Mouse (Mus musculus) ES-Bruce4 (cell line): ENCODE measurements around the gene Pde4d. TPM values are rescaled to one million over a fixed set of nuclear protein-coding genes. Genes with fewer than 3 reads are reported as not detected.

Experiments used
- H3K27ac ChIP-seq: 2 replicates; pipeline ENCODE4 v1.5.1; 2012; ENCODE audit warnings: low read length, inconsistent platforms; ENCODE audit not compliant: insufficient read depth
- H3K27me3 ChIP-seq: 2 replicates; pipeline ENCODE4 v1.6.1; 2012; ENCODE audit warnings: mild to moderate bottlenecking, low read length, inconsistent platforms; ENCODE audit not compliant: control insufficient read depth, poor library complexity, insufficient read depth, severe bottlenecking
- H3K36me3 ChIP-seq: 2 replicates; pipeline ENCODE4 v1.6.1; 2012; ENCODE audit warnings: inconsistent platforms, mild to moderate bottlenecking, low read length, moderate library complexity; ENCODE audit not compliant: control insufficient read depth, poor library complexity, insufficient read depth, severe bottlenecking
- H3K4me1 ChIP-seq: one replicate; pipeline ENCODE4 v1.8.1; 2011; ENCODE audit warnings: low read length; ENCODE audit not compliant: control insufficient read depth, insufficient read depth
- H3K4me3 ChIP-seq: 2 replicates; pipeline ENCODE4 v1.5.1; 2011; ENCODE audit warnings: low read depth, mild to moderate bottlenecking, low read length
- H3K9ac ChIP-seq: 2 replicates; pipeline ENCODE4 v1.6.1; 2012; ENCODE audit warnings: low read depth, mild to moderate bottlenecking, inconsistent platforms; ENCODE audit not compliant: poor library complexity, severe bottlenecking
- H3K9me3 ChIP-seq: replicated peaks from 2 replicates; pipeline ENCODE4 v1.6.1; 2012; ENCODE audit warnings: mild to moderate bottlenecking, low read length, inconsistent platforms; ENCODE audit not compliant: control insufficient read depth, poor library complexity, insufficient read depth, severe bottlenecking
- CTCF ChIP-seq: IDR thresholded peaks from one replicate; pipeline ENCODE4 v1.8.1; 2011; ENCODE audit warnings: low read depth, low read length
- EP300 ChIP-seq: IDR thresholded peaks from 2 replicates; pipeline ENCODE4 v1.6.1; 2011; ENCODE audit warnings: low read depth, low read length; ENCODE audit not compliant: insufficient read depth
- POLR2A ChIP-seq: IDR thresholded peaks from one replicate; pipeline ENCODE4 v1.8.1; 2011; ENCODE audit warnings: low read length; ENCODE audit not compliant: insufficient read depth
- polyA plus RNA-seq: library from polyadenylated mRNA; stranded (reverse); fragments of >200 nt; gene quantifications from 2 replicates; pipeline ENCODE4 v1.2.4, GENCODE M21; 2011; ENCODE audit warnings: low read depth; ENCODE audit not compliant: missing spikeins, insufficient read depth, insufficient read length

Gene Pde4d
- polyA plus RNA-seq, 1 experiment: 5.0 TPM

GRCm38 (mm10) chr13:109506754-109507153 is 1057.0 kb downstream of the Pde4d start:
- TF ChIP-seq POLR2A: no peak
- TF ChIP-seq EP300: no peak
- no peak for TF ChIP-seq CTCF
- H3K27me3 ChIP-seq: no peaks in the 10 kb centered on the region
- H3K4me3 ChIP-seq: no peak overlapping the region
- no peaks in the 10 kb centered on the region for H3K4me1 ChIP-seq
- H3K9me3 ChIP-seq: no peaks in the 10 kb centered on the region
- H3K27ac ChIP-seq: no peak overlapping the region
- H3K36me3 ChIP-seq: no peaks in the 10 kb centered on the region
- H3K9ac ChIP-seq: no peak overlapping the region

DNA sequence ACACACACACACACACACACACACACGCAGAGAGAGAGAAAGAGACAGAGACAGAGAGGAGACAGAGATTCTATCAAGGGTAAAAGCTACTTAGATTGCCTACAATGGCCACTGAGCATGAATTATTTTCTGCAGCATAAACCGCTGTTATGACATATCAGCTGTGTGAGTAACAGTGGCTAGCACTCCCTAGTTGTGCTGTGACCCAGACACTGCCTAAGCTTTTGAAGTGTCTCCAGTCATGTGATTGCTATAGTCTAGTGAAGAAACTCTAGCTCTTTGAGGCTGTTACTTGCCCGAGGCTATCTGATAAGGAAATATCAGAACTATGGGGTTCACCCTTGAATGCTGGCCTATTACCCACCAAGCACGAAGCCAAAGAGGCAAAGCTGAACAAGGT is 1058.7 kb downstream of the Pde4d start:
- Histone ChIP-seq H3K36me3 (no peaks in the 10 kb centered on the region), H3K4me1 (no peaks in the 10 kb centered on the region), H3K4me3 (no peak overlapping the region), H3K27ac (no peak overlapping the region), H3K9ac (no peak overlapping the region), H3K9me3 (no peaks in the 10 kb centered on the region), H3K27me3 (no peaks in the 10 kb centered on the region)
- TF ChIP-seq POLR2A (no peak), EP300 (no peak), CTCF (no peak)

DNA sequence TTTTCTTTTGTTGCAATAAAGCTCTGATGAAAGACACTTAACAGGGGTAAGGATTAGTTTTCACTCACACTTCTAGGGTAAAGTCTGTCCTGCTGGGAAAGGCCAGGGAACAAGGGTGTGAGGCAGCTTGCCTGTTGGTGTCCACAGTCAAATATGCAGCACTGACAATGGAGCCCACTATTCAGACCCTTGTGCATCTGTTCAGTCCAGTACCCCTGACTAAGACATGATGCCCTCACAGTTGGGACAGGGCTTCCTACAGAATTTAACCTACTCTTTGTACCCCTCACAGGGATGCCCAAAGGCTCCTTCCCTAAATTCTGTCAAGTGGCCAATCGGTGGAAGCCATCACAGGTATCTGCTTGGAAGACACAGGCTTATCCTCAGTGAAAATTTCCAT is 1068.4 kb downstream of the Pde4d start:
- H3K27ac ChIP-seq: no peak overlapping the region
- no peaks in the 10 kb centered on the region for H3K27me3 ChIP-seq
- TF ChIP-seq POLR2A: no peak
- TF ChIP-seq CTCF: no peak
- TF ChIP-seq EP300: no peak
- no peaks in the 10 kb centered on the region for H3K4me1 ChIP-seq
- H3K9ac ChIP-seq: no peak overlapping the region
- H3K36me3 ChIP-seq: no peaks in the 10 kb centered on the region
- H3K9me3 ChIP-seq: no peaks in the 10 kb centered on the region
- no peak overlapping the region for H3K4me3 ChIP-seq

DNA sequence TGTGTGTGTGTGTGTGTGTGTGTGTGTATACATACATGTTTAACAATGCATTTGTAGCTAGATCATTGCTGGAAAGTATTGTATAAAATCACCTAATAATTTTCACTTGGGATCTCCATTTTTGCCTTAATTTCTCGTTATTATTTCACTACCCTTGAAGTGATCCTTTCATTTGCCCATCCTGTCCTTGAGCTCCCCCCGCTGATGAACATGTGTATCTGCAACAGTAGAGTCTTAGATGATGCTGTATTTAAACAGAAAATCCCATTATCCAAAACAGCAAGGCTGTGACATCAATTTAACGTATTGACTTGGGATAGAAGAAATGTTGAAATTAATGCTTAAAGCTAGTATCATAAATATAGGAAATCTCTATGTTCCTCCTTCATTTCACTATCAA is 1069.7 kb downstream of the Pde4d start:
- TF ChIP-seq EP300: no peak
- TF ChIP-seq POLR2A: no peak
- TF ChIP-seq CTCF: no peak
- Histone ChIP-seq H3K27me3 (no peaks in the 10 kb centered on the region), H3K36me3 (no peaks in the 10 kb centered on the region), H3K27ac (no peak overlapping the region), H3K4me3 (no peak overlapping the region), H3K9me3 (no peaks in the 10 kb centered on the region), H3K9ac (no peak overlapping the region), H3K4me1 (no peaks in the 10 kb centered on the region)

DNA sequence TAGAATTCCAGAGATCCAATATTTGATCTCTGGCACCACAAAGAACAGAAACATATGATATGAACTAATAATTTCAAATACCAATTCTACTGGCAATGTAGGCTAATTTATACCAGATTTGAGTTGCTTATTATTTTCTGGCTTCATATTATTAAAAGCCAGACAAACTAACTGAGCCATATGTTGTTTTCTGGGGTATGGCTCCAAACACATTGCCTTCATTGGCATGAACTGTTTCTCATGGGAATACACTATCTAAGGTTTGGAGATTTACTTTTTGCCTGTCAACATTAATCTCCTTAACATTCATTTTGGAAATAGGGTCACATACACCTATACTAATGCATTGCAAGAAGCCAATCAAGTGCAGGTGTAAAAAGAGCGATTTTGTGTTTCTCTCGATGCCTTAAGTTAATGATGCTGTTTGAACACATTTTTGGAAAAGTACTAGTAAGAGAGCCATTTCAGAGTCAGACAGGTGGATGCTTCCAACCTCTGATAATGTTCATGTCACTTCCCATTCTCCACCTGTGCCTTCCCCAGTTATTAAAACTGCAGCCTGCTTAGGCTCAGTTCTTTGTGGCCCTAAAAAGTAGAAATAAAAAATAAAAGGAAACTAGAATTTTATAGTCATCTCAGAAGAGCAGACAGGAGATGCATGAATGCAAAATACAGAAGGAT is 1070.4 kb downstream of the Pde4d start:
- TF ChIP-seq CTCF: no peak
- no peak for TF ChIP-seq POLR2A
- no peak for TF ChIP-seq EP300
- H3K9me3 ChIP-seq: no peaks in the 10 kb centered on the region
- no peak overlapping the region for H3K4me3 ChIP-seq
- H3K9ac ChIP-seq: no peak overlapping the region
- no peaks in the 10 kb centered on the region for H3K27me3 ChIP-seq
- H3K4me1 ChIP-seq: no peaks in the 10 kb centered on the region
- no peaks in the 10 kb centered on the region for H3K36me3 ChIP-seq
- H3K27ac ChIP-seq: no peak overlapping the region

DNA sequence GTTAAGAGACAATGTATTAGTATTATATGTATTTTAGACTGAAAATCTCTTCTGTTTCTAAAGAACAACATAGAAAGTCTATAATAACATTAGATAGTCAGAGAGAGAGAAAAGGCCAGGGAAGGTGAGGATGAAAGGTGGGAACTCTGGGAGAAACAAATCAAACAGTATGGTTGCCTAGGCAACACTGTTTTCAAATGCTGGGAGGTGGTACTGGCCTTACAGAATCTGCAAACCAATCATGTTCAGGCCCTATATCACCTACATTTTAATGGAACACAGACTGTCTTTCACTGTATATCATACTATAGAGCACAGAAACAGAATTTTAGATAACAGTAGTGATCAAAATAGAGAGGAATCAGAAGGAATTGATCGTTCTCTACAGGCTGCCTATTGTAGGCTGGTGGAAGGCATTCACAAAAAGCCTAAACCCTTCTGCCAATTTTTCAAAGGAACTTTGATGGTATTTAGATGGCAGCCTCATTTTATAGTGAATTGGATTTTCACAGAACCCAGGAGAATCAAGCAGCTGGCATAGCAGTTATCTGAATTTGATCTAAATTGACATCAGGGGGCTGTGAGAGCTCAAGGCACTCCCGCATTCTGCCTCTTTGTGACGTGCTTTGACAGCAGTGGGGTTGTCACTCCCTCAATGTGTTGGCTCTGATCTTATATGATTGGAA is 1084.2 kb downstream of the Pde4d start:
- Histone ChIP-seq H3K4me3 (no peak overlapping the region), H3K27me3 (no peaks in the 10 kb centered on the region), H3K36me3 (no peaks in the 10 kb centered on the region), H3K9me3 (0 out of 2 replicates have a peak, but pooled peaks cover 5% of the 10 kb centered on the region), H3K9ac (no peak overlapping the region), H3K27ac (no peak overlapping the region), H3K4me1 (no peaks in the 10 kb centered on the region)
- no peak for TF ChIP-seq CTCF
- no peak for TF ChIP-seq EP300
- TF ChIP-seq POLR2A: no peak
